Comparison of ENCODE assay signal across 17 mouse cellular contexts in the genomic region with DNA sequence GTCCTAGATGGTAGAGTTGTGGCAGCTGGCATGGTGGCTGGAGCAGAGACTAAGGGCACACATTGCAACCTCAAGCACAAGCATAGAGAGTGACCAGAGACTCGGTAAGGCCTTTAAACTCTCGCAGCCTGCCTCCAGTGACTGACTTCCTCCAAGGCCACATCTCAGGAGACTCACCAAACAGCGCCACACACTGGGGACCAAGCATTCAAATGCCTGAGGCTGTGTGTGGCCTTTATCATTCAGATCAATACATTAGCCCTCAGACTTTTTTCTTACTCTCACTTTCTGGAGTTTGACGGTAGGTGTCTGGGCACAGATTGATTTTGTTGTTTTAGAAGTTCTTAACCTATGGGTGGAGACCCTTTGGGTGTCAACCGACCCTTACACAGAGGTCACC. TPM values are rescaled to one million over a fixed set of nuclear protein-coding genes. Genes with fewer than 3 reads are reported as not detected.
"Had no signal": no experiment of that assay in that cellular context is flagged by ENCODE, and none has a peak within 500 bp of the region (broad histone marks: within the 10 kb centered on the region; RNA-seq: fewer than 3 reads in every experiment).

No protein-coding gene starts in this region.

- H3K27me3 ChIP-seq: liver, embryonic 12.5 days; lung, embryonic 15.5 days; midbrain, embryonic 15.5 days had no signal

- H3K9me3 ChIP-seq: limb, embryonic 10.5 days; liver, embryonic 12.5 days; lung, embryonic 15.5 days; midbrain, embryonic 10.5 days; midbrain, embryonic 15.5 days; neural tube, embryonic 13.5 days had no signal

- H3K9ac ChIP-seq: liver, embryonic 12.5 days; lung, embryonic 15.5 days; midbrain, embryonic 15.5 days; neural tube, embryonic 13.5 days had no signal

- H3K4me1 ChIP-seq: midbrain, embryonic 15.5 days had no signal

- ATAC-seq: liver, embryonic 12.5 days; midbrain, embryonic 15.5 days had no signal

- H3K36me3 ChIP-seq: limb, embryonic 10.5 days; liver, embryonic 12.5 days; lung, embryonic 15.5 days; midbrain, embryonic 10.5 days; midbrain, embryonic 15.5 days; neural tube, embryonic 13.5 days had no signal

- H3K4me3 ChIP-seq: left cerebral cortex, adult 2 months; limb, embryonic 10.5 days; liver, embryonic 12.5 days; lung, embryonic 15.5 days; midbrain, embryonic 10.5 days; midbrain, embryonic 15.5 days; neural tube, embryonic 13.5 days had no signal

- H3K4me2 ChIP-seq: liver, embryonic 12.5 days; lung, embryonic 15.5 days; midbrain, embryonic 15.5 days; neural tube, embryonic 13.5 days had no signal

- DNase-seq: kidney, adult 9 months; kidney, postnatal 10 days; kidney, postnatal 4 days; right cerebral cortex, adult 18-20 months; right cerebral cortex, postnatal 25 days; thymus, adult 18-20 months; thymus, postnatal 14 days had no signal

- H3K27ac ChIP-seq: left cerebral cortex, adult 2 months; limb, embryonic 10.5 days; liver, embryonic 12.5 days; lung, embryonic 15.5 days; midbrain, embryonic 10.5 days; midbrain, embryonic 15.5 days; neural tube, embryonic 13.5 days had no signal

RNA-seq across cellular contexts. Expression of gene Skor1, which starts 30.4 kb away (rescaled TPM):
- total RNA-seq: megakaryocyte, adult 5-6 weeks; monocyte, adult 5-6 weeks had no signal
- polyA plus RNA-seq: liver, embryonic 12.5 days; liver, embryonic 16.5 days; lung, embryonic 15.5 days had no signal
